Mouse (Mus musculus): ENCODE measurements around the gene Mpc1. TPM values are rescaled to one million over a fixed set of nuclear protein-coding genes. Genes with fewer than 3 reads are reported as not detected.
"Not testable (repeated sequence)": the region's sequence is repeated elsewhere in the genome, so short reads cannot be mapped to it uniquely, and the experiment has no call there.

The Mpc1 gene
- polyA plus RNA-seq, 1 experiment from 2014 or later, result 192 TPM

DNA sequence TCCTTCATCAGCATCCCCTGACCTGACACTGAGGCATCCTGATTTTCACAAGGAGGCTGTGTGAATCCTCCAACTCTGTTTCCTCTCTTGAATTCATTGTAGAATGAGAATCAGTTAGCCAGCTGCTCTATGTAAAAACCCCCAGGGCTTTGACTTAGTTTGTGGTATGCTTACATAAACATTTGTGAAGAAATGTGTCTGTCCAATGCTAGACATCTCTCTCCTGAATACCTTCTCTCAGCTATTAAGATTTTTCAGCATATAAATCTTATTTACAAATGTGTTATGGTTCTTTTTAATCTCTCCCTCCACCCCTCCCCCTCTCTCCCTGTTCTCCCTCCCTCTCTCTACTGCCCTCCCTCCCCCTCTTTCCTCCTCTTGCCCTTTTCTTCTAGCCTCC, 28.4 kb upstream of the Mpc1 start:
- H3K9ac ChIP-seq, result no peak overlapping the region
- no peaks in the 10 kb centered on the region for H3K9me3 ChIP-seq
- no peaks in the 10 kb centered on the region for H3K36me3 ChIP-seq
- H3K27me3 ChIP-seq (replicated peaks), result no peaks in the 10 kb centered on the region
- ATAC-seq, result no peak
- H3K27ac ChIP-seq, result no peak overlapping the region
- no peaks in the 10 kb centered on the region for H3K4me1 ChIP-seq (replicated peaks)
- H3K4me3 ChIP-seq (replicated peaks), result no peak overlapping the region
- H3K4me2 ChIP-seq (replicated peaks), result no peak overlapping the region

DNA sequence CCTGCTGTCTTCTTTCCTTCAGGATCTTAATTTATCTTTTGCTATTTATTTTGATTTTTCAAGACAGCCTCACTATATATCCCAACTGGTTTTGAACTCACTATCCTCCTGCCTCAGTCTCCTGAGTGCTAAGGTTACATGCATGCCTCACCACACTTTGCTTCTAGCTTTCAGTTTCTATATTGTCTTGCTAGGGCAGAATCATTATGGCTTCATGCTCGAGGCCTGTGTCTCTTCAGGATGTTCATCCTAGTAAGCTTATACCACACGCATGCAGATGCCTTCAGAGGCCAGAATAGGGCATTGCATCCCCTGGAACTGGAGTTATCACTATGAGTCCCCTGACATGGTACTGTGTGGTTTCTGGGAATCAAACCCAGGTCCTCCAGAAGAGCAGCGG, 27.8 kb upstream of the Mpc1 start:
- Histone ChIP-seq H3K9ac (no peak overlapping the region), H3K27ac (no peak overlapping the region), H3K4me2 (replicated peaks) (no peak overlapping the region), H3K9me3 (no peaks in the 10 kb centered on the region), H3K4me1 (replicated peaks) (no peaks in the 10 kb centered on the region), H3K36me3 (no peaks in the 10 kb centered on the region), H3K4me3 (replicated peaks) (no peak overlapping the region), H3K27me3 (replicated peaks) (no peaks in the 10 kb centered on the region)
- 59% methylated on average over 3 of the region's 3 CpGs for WGBS
- no peak for ATAC-seq

DNA sequence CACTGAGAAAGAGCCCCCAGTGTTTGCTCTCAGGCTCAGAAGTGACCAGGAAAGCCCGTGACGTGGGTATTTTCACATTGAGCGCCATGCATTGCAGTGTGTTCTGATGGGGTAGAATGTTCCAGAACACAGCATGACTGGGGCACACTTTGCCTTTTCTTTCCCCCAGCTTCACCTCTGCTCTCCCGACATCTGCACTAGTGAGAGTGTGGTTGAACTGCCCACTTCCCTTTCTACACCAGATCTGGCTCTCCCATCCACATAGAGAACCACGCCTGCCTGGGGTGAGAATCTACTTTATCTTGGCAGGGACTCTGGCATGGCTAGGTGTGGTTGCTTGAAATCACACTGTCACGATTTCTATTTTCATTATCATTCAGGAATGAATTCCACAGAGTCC, 27.1 kb upstream of the Mpc1 start:
- ATAC-seq, result no peak
- no peak overlapping the region for H3K9ac ChIP-seq
- H3K36me3 ChIP-seq, result no peaks in the 10 kb centered on the region
- H3K4me1 ChIP-seq (replicated peaks), result no peaks in the 10 kb centered on the region
- no peak overlapping the region for H3K4me3 ChIP-seq (replicated peaks)
- no peak overlapping the region for H3K4me2 ChIP-seq (replicated peaks)
- 83% methylated on average over 6 of the region's 6 CpGs for WGBS
- H3K9me3 ChIP-seq, result no peaks in the 10 kb centered on the region
- no peak overlapping the region for H3K27ac ChIP-seq
- no peaks in the 10 kb centered on the region for H3K27me3 ChIP-seq (replicated peaks)

DNA sequence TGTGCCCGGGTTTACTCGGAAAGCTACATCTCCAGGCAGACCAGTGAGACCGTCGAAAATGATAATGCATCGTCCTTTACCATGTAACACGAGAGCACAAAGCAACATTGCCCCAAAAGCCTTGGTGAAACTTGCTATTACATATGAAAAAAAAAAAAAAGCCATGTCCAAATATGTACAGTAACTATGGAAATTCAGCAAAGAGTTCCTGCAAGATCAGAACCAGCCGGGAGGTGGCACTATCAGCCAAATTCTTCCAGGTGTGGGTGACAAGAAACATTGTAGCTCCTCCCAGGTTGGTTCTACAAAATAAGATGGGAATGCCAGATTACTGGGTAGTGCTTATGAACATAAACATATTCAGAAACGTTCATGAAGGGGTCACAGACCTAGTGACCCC, 25.7 kb upstream of the Mpc1 start:
- H3K9me3 ChIP-seq, result no peaks in the 10 kb centered on the region
- no peak overlapping the region for H3K4me3 ChIP-seq (replicated peaks)
- H3K27me3 ChIP-seq (replicated peaks), result no peaks in the 10 kb centered on the region
- H3K9ac ChIP-seq, result no peak overlapping the region
- H3K36me3 ChIP-seq, result no peaks in the 10 kb centered on the region
- 72% methylated on average over 8 of the region's 8 CpGs for WGBS
- no peak for ATAC-seq
- no peak overlapping the region for H3K27ac ChIP-seq
- H3K4me2 ChIP-seq (replicated peaks), result no peak overlapping the region
- H3K4me1 ChIP-seq (replicated peaks), result no peaks in the 10 kb centered on the region

DNA sequence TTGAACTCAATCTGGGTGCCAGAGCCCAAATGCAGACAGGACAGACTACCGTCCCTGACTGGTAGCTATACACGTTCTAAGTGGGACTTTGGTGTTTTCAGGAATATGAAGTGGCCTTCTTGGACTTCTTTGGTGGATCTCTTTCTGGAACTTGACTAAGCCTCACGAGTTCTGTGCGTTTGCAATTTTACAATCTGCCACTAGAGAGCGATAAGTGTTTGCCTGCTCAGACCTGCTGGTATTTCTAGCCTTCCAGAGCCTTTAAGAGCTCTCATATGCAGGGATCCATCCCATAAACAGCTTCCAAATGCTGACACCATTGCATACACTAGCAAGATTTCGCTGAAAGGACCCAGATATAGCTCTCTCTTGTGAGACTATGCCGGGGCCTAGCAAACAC, 18.1 kb upstream of the Mpc1 start:
- not testable (repeated sequence) for H3K36me3 ChIP-seq; H3K4me1 ChIP-seq (replicated peaks); H3K27me3 ChIP-seq (replicated peaks); H3K9ac ChIP-seq; H3K4me3 ChIP-seq (replicated peaks); H3K4me2 ChIP-seq (replicated peaks); H3K9me3 ChIP-seq; H3K27ac ChIP-seq
- WGBS, result 11% methylated on average over 7 of the region's 7 CpGs
- peak; percentile 47; the same call in 1 of the 2 replicates for ATAC-seq

DNA sequence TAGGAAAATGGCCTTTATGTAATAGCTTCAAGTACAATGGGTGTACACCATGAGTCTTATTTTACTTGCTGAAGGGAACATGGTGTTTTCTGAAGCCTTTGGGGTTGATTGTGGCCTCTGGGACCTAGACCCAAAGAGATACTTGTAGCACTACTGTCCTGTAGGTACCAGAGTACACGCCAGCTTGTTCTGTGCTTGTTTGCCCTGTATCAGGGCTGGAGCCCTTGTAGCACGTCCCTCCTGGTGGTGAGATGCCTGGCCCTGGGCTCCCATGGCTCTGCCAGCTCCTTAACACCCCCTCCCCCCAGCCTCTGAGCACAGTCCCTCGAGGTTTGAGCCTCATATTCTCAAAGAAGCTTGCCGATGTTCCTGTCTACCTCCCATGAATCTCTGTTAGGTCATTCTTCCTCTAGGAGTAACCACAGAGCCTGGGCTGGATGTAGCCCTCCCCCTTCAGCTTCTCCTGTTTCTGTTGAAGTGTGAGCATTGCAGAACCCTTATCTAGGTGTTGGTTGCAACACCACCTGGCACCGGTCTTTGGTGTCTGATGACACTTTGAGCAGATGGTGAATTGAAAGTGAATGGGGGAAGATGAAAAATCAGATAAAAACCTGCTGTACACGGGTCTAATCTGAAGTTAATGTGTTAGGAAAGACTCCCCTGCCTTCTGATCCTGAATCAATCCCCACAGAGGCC, 10.5 kb upstream of the Mpc1 start:
- Histone ChIP-seq H3K4me1 (replicated peaks) (no peaks in the 10 kb centered on the region), H3K4me3 (replicated peaks) (no peak overlapping the region), H3K4me2 (replicated peaks) (no peak overlapping the region), H3K9me3 (no peaks in the 10 kb centered on the region), H3K9ac (no peak overlapping the region), H3K36me3 (no peaks in the 10 kb centered on the region), H3K27me3 (replicated peaks) (no peaks in the 10 kb centered on the region; the same call in 1 of the 2 replicates), H3K27ac (no peak overlapping the region)
- no peak for ATAC-seq
- 38% methylated on average over 6 of the region's 6 CpGs for WGBS

DNA sequence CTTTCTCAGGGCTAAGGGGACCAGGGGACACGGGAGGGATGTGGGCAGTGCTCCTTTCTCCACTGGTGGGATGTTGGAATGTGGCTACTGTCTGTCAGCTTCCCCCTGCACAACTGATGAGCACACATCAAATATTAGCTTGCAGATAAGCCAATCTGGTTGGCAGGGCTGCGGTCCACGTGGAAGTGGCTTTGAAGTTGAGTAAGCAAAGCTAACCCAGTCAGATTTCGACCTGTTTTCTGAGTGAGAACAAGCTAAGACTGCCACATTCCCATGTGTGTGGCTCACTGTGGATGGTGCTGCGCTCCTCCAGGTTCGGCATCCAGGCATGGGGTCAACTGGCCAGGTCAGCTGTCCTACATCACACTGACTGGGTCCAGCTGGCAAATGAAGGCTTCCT, 9.8 kb upstream of the Mpc1 start:
- H3K27ac ChIP-seq, result no peak overlapping the region
- no peak overlapping the region for H3K4me2 ChIP-seq (replicated peaks)
- H3K4me1 ChIP-seq (replicated peaks), result no peaks in the 10 kb centered on the region
- no peak overlapping the region for H3K9ac ChIP-seq
- 46% methylated on average over 6 of the region's 6 CpGs for WGBS
- ATAC-seq, result no peak
- no peak overlapping the region for H3K4me3 ChIP-seq (replicated peaks)
- no peaks in the 10 kb centered on the region for H3K9me3 ChIP-seq
- no peaks in the 10 kb centered on the region for H3K36me3 ChIP-seq
- H3K27me3 ChIP-seq (replicated peaks), result no peaks in the 10 kb centered on the region; the same call in 1 of the 2 replicates

DNA sequence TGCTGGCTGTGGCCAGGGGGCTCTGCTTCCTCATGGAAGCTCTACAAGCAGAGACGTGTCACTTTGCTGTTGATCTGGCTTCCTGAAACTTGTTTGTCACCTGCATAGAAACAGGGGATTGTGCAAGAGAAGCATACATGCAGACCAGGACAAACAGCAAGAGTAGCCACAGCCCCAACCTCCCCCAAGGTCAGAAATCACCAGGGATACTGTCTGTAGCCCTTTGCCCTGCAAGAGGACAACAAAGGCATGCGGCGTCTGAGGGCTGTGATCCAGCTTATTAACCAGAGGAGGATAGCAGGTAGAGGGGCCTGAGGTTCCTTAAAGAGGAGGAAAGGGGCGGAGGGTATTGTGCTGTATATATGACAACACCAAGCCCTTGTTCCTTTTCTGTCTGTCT, 6.6 kb upstream of the Mpc1 start:
- 66% methylated on average over 4 of the region's 4 CpGs for WGBS
- ATAC-seq, result no peak
- Histone ChIP-seq H3K36me3 (no peaks in the 10 kb centered on the region), H3K27ac (no peak overlapping the region), H3K4me2 (replicated peaks) (no peak overlapping the region), H3K4me1 (replicated peaks) (no peaks in the 10 kb centered on the region), H3K27me3 (replicated peaks) (no peaks in the 10 kb centered on the region; the same call in 1 of the 2 replicates), H3K4me3 (replicated peaks) (no peak overlapping the region), H3K9me3 (no peaks in the 10 kb centered on the region), H3K9ac (no peak overlapping the region)

DNA sequence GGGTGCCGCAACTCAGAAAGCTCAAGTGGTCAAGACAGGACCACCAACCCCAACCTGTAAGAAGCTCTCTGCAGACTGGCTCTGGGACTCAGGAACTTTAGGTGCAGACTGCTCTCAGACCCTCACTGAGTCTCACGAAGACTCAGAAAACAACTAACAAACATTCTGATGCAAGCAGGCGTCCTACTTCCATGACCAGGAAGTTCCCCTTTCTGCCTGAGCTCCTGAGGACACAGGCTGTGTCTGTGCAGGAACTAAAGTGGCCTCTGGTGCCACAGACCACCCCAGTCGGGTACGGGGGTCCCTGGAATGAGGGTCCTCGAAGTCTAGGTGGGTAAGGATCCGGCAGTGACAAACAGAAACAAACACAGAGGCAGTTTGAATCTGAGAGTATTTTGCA, 6.0 kb upstream of the Mpc1 start:
- Histone ChIP-seq H3K4me3 (replicated peaks) (no peak overlapping the region), H3K27ac (no peak overlapping the region), H3K4me1 (replicated peaks) (no peaks in the 10 kb centered on the region), H3K4me2 (replicated peaks) (no peak overlapping the region), H3K36me3 (no peaks in the 10 kb centered on the region), H3K27me3 (replicated peaks) (no peaks in the 10 kb centered on the region), H3K9me3 (no peaks in the 10 kb centered on the region), H3K9ac (no peak overlapping the region)
- WGBS, result 75% methylated on average over 7 of the region's 7 CpGs
- no peak for ATAC-seq

DNA sequence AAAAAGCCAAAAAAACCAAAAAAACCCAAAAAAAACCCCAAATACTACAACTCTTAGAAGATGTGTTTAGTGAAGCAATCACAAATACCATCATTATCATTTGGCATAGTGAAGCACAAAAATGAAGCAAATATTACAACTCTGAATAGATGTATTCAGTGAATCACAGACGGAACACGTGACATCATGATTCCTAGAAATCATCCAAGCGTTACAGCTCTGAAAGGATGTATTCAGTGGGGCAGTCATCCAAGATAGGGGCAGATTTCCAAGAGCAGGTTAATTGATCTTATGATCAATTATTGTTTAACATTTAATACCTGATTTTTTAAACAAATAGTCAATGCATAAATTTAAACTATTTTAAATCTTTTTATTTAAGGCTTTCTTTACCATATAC, 5.4 kb upstream of the Mpc1 start:
- H3K27ac ChIP-seq, result no peak overlapping the region
- H3K4me1 ChIP-seq (replicated peaks), result no peaks in the 10 kb centered on the region
- H3K36me3 ChIP-seq, result no peaks in the 10 kb centered on the region
- no peak overlapping the region for H3K4me3 ChIP-seq (replicated peaks)
- ATAC-seq, result no peak
- no peaks in the 10 kb centered on the region for H3K27me3 ChIP-seq (replicated peaks)
- H3K9ac ChIP-seq, result no peak overlapping the region
- no peaks in the 10 kb centered on the region for H3K9me3 ChIP-seq
- H3K4me2 ChIP-seq (replicated peaks), result no peak overlapping the region
- 92% methylated on average over 3 of the region's 3 CpGs for WGBS

DNA sequence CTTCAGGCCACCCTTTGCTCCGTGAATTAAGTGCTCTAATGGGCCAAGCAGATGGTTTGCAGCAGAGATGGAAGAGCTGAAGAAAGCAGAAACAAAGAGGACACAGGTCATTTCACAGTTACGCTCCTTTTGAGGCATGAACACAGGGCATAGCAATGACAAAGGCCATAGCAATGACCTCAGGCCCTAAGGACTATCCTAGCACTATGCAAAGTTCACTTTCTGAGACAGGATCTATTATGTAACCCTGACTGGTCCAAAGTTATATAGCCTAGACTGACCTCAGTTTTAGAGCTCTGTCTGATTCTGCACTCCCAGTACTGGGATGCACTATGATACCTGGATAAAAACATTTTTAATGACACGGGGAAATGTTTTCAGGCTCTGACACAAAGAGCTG, 4.3 kb upstream of the Mpc1 start:
- ATAC-seq, result no peak
- H3K4me2 ChIP-seq (replicated peaks), result no peak overlapping the region
- no peaks in the 10 kb centered on the region for H3K27me3 ChIP-seq (replicated peaks)
- H3K4me1 ChIP-seq (replicated peaks), result peaks cover 5% of the 10 kb centered on the region
- H3K4me3 ChIP-seq (replicated peaks), result no peak overlapping the region
- H3K36me3 ChIP-seq, result no peaks in the 10 kb centered on the region
- no peaks in the 10 kb centered on the region for H3K9me3 ChIP-seq
- no peak overlapping the region for H3K9ac ChIP-seq
- H3K27ac ChIP-seq, result no peak overlapping the region
- 68% methylated on average over 3 of the region's 3 CpGs for WGBS

DNA sequence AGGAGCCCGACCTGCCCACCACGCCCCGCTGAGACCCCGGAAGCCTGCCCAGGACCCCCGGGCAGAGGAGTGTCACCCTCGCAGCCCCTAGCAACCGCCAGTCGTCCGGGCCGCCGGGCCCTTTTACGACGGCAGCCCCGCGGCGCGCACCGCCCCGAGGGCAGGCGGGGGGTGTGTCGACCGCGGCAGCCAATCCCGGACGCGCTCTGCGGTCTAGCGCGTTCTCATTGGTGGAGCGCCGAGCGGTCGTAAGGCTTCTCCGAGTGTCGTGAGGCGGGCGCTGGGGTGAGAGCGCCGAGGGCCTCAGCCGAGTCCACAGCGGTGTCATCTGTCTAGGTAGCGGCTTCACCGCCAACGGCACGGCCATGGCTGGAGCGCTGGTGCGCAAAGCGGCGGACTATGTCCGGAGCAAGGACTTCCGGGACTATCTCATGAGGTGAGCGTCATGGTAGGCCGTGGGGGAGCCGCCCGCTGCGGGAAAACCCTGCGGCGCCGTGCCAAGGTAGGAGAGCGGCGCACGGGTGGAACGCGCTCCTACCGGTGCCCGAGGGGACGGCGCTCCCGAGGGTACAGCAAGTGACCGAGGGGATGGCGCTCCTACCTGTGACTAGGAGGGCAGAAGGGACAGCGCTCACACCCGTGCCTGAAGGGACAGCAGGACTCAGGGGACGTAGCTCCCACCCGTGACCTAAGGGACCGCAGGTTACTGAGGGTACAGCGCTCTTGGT, 986 bp downstream of the Mpc1 start:
- peak overlapping the region; percentile 96 for H3K27ac ChIP-seq
- peak; percentile 98 for ATAC-seq
- peaks cover 5% of the 10 kb centered on the region for H3K4me1 ChIP-seq (replicated peaks)
- under 1% methylated on average over 77 of the region's 77 CpGs for WGBS
- no peaks in the 10 kb centered on the region for H3K27me3 ChIP-seq (replicated peaks)
- H3K36me3 ChIP-seq, result no peaks in the 10 kb centered on the region
- peak overlapping the region; percentile 97 for H3K4me2 ChIP-seq (replicated peaks)
- peak overlapping the region; percentile 79 for H3K9ac ChIP-seq
- H3K9me3 ChIP-seq, result no peaks in the 10 kb centered on the region
- H3K4me3 ChIP-seq (replicated peaks), result peak overlapping the region; percentile 78

DNA sequence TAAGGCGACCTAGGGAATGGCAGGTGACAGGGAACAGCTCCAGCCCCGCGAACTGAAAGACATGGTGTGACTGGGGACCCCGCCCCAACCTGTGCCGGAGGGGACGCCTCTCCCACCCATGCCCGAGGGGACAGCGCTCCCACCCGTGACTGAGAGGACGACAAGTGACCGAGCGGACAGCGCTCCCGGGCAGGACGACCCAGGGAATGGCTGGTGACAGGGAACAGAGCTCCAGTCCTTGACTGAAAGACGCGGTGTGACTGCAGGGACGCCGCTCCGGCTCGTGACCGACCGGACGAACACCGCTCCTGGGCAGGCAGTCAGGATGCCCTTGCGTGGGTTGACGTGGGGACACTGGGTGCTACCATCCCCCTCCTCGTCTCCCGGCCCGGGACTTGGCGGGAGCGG, 1.6 kb downstream of the Mpc1 start:
- H3K27ac ChIP-seq, result peak overlapping the region; percentile 87
- H3K9ac ChIP-seq, result peak overlapping the region; percentile 79
- H3K4me2 ChIP-seq (replicated peaks), result peak overlapping the region; percentile 97
- H3K36me3 ChIP-seq, result 0 out of 2 replicates have a peak, but pooled peaks cover 4% of the 10 kb centered on the region
- no peaks in the 10 kb centered on the region for H3K27me3 ChIP-seq (replicated peaks)
- peaks cover 5% of the 10 kb centered on the region for H3K4me1 ChIP-seq (replicated peaks)
- ATAC-seq, result no peak
- WGBS, result under 1% methylated on average over 32 of the region's 32 CpGs
- H3K9me3 ChIP-seq, result no peaks in the 10 kb centered on the region
- peak overlapping the region; percentile 78 for H3K4me3 ChIP-seq (replicated peaks)

All from intestine, embryonic 15.5 days (tissue).